Mouse (Mus musculus): Measurements from ENCODE around the gene Dhx16. TPM values are rescaled to one million over a fixed set of nuclear protein-coding genes. Genes with fewer than 3 reads are reported as not detected.
"Not testable (repeated sequence)": the region's sequence is repeated elsewhere in the genome, so short reads cannot be mapped to it uniquely, and the experiment has no call there.

Dhx16 gene
- total RNA-seq, 2 experiments from 2014 or later = 30.1 to 32.1 TPM

DNA sequence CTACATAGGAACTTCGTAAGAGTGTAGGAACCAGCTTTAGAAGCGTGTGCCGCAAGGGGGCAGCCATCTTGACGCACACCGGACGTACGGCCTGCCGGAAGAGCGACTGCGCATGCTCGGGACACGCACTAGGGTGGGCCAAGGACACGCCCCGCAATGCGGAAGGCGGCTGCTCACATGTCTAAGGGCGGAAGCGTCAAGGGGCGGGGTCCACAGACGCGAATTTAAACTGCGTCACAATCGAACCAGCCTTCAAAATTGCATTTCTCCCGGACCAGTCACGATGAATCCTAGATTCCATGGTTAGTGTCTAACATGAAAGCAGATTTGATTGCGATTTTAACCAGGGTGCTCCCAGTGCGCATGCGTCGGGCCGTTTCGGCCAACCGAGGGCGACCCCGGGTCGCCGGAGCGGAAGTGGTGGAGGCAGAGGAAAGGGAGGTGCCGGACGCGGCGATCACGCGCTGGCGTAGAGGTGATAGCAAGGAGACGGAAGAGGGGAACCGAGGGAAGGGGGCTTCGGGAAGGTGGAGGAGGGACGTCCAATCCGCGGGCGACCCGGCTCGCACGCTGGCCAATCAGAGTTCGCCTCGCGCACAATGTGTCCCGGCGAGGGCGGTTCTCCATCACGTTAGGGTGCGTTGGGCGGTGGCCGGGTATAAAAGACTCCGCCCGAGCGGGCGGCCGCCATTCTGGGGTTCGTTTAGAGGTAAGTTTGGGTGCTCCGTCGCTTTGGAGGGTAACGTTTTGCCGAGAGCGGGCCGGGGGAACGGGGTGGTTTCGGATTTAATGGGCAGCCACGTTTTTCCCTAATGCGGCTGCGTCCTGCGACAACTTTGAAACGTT, 36.9 kb downstream of the Dhx16 start, which contains the start of the genes Mrps18b and Ppp1r10:
Gene Mrps18b (minus strand): TSS at position 93 of the 846 bp plus-strand sequence.
Gene Ppp1r10 (plus strand): TSS at position 138 of the 846 bp plus-strand sequence.
- peak; percentile 100 for DNase-seq (ENCODE audit: low spot score in 2 of 2)
- intact Hi-C loops (cut with DNase I) = loop anchor here (2.0 kb wide), 1 partner anchor 80 kb away; no protein-coding TSS in a partner anchor

DNA sequence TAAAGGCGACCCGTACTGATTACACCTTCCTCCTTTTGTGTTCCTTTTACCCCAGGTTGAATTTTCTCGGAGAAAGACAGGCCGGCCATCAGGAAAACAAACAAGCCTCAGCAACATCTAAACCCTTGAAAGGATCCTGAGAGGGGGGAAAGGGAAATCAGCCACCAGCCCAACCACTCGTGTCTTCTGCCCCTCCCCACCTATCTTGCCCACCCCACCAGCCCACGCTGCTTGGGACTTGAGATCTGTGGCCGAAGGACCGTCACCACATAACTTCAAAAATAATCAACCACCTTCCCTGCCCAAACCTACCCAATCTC, 37.5 kb downstream of the Dhx16 start:
- no peak for DNase-seq (ENCODE audit: low spot score in 2 of 2)
- intact Hi-C loops (cut with DNase I) = loop anchor here (2.0 kb wide), 1 partner anchor 80 kb away; no protein-coding TSS in a partner anchor

DNA sequence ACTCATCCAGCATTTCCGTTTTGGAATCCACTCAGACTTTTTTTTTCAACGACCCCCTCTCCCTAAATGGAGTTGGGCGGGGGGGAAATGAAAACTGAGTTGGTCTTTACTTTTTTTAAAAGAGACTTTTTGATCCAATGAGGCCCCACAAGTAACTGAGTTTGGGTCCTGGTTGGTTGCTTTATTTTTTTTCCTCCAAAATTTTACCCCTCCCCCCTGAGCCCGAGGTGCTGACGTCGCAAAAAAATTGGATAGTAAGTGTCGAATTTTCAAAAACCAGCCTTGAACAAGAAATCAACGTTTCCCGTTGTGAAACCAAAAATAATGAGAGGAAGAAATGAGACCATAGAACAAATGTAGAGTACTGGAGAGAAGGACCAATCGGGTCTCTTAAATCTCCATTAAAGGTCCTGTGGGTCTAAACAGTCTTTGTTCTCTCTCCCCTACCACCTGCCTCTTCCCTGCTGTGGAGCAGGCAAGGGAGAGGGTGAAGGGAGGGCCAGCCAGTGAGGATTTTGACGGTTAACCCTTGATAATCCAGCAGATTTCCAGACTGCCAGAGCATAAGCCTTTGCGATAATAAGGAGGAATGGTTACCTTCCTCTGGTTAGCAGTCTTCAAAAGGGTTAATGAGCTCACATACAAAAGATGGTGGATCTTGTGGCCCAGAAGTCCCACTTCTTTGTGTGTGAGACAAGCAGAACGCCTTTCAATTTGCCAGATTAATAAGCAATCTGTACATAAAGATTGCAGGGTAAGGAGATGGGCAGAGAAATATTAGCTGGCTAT, 38.0 kb downstream of the Dhx16 start:
- peak; percentile 63 to 95 for DNase-seq (ENCODE audit: low spot score in 2 of 2)
- intact Hi-C loops (cut with DNase I) = loop anchor here (2.0 kb wide), 1 partner anchor 81 kb away; no protein-coding TSS in a partner anchor

DNA sequence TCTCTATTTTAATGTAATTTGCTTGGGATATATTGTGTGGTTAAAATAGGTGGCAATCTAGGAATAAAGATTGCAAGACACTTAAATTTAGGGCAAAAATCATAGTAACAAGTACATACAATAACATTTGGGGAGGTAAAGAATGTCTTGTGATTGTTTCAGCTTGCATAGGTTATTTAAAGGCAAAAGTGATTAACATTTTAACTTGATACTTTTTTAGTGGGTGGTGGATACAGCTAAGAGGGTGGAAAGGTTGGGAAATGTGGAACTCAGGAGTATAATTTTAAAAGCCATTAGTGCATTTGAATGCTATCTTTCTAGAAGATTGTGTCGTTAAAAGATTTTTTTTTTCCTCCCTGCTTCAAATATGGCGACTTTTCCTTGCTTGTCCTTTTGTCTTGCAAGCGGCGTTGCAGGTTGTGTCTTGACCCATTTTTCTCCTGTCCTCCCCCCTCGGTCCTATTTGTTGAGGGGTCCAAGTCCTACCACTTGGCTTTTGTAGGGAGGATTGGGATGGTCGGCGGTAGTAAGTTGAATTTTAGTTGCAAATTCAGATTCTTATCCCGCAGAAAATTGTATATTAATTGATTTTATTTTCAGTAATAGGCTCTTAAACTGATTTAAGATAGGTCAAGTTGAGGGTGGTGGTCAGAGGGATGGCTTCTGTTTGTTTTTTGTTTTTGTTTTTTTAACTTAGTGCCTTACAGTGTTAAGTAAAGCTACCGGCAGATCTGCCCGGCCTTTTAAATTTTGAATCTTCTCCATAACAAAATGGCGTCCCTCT, 38.8 kb downstream of the Dhx16 start:
- intact Hi-C loops (cut with DNase I) = no loop called here

DNA sequence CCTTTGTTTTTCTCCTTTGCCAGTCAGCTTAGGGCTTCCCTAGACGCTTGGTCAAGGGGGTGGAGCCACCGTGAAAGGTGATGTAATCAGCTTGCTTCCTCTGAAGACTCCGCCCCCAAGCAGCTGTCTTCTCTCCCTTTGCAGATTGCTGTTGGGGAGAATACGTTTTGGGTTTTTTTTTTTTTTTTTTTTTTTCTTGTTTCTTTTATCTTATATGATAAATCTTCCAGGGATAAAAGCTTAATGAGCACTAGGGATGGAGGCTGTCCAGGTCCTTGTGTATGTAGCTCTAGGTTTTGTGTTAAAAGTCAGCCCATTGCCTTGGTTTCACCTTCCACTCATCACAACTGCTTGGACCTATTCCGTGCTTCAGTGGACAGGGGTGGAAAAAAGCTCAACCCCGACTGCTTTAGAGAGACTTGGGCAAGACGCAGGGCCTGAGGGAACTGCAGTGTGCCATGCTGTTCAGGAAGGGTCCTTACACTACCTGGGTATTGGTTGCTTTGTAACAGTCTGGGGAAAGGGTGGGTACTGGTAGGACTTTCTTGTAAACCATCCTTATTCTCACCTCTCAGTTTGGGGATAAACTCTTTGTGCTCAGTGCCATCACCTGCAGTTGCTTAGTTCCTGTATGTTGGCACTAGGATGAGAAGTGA, 39.6 kb downstream of the Dhx16 start:
- intact Hi-C loops (cut with DNase I) = no loop called here
- peak; percentile 95 to 98 for DNase-seq (ENCODE audit: low spot score in 2 of 2)

More for the DNA sequence above, 38.8 kb downstream of the Dhx16 start:
- peak in 1 of 2 experiments; percentile 75 for DNase-seq (ENCODE audit: low spot score in 2 of 2)

DNA sequence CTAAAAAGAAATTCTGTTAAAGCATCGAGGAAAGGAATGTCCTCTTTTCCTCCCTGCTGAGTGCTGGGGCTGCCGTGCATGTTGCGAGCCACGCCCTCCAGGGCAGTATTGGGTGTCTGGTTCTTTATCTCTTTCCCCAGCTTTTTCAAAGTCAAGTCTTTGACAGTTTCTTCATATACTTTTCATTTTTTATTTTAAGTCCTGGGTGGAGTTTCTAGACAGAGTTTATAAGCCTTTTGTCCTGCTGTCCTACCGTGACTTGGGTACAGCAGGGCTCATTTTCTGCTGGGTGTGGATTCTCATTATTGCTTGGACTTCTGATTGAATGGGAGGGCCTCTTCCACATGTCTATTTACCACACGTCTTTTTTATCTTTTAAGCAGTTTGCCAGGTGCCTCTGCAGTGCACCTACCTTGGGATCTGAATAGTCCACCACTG, 40.3 kb downstream of the Dhx16 start:
- DNase-seq (ENCODE audit: low spot score in 2 of 2) = no peak
- intact Hi-C loops (cut with DNase I) = loop anchor here (5.0 to 10.0 kb wide), 2 partner anchors 37 to 335 kb away; partner anchors contain the start of gene Rpp21

DNA sequence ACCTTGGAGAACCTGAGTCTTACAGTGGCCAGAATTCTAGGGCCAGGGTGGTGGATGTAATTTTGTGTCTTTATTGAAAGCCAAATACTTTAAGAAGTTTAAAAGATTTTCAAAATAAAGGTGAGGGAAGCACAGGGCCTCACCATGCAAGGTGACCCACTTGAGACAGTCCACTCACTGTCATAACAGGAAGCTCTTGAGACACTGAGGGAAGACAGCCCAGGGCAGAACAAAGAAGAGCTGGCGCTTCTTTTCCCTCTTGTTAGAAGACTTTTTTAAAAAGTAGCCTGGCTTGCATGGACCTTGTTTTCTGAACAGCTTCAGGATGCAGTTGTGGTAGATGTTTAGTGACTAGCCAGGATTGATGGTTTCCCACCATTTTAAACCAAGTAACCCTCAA, 40.8 kb downstream of the Dhx16 start:
- intact Hi-C loops (cut with DNase I) = loop anchor here (5.0 to 10.0 kb wide), 2 partner anchors 37 to 334 kb away; partner anchors contain the start of gene Rpp21

DNA sequence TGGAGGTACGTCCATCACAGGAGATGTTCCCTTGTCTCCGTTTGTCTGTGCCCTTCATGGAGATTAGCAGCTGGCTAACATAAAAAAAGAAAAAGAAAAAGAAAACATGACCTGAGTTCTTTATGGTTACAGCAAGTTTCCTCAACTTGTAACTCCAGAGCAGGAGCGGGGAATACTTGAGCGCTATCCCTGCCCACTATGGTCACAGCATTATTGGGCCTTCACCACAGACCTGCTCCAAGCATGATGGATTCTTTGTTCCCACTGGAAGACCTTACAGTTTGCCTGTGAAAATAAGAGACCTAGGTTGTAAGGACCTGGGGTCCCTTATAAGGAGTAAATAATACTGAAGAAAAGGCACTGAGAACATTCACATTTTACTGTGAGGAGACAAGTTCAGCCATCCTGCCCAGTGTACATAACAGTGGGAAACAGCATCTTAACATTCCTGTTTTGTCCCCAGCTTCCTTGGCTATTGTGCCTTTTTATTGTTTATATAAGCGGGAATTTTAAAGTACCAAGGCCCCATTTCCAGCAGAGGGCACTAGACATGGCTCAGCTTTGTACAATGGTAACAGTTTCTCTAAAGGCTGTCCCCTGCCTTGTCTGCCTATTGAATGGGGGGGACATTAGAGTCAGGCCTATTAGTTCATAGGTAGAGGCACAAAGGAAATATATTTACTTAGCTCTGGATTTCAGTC, 41.4 kb downstream of the Dhx16 start:
- DNase-seq (ENCODE audit: low spot score in 2 of 2) = peak; percentile 52 to 70
- intact Hi-C loops (cut with DNase I) = loop anchor here (5.0 to 10.0 kb wide), 2 partner anchors 36 to 334 kb away; partner anchors contain the start of gene Rpp21

More for the DNA sequence above, 40.8 kb downstream of the Dhx16 start:
- DNase-seq (ENCODE audit: low spot score in 2 of 2) = no peak

DNA sequence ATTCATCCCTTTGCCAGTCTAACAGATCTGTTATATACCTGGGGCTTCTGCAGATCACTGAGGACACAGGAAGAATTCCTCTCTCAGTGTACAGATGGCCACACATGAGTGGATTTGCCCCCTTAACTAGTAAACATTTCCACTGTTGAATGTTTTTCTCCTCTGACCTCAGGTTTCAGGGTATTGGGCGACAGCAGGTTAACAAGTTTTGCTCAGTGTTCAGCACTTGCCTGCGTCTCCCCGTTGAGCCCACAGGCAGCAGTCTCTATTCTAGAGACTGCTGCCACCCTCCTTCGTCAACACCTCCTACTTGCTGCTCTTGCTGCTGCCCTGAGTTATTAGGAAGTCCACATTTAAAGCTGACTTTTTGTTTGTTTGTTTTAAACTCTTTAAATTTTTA, 42.1 kb downstream of the Dhx16 start:
- intact Hi-C loops (cut with DNase I) = loop anchor here (5.0 to 10.0 kb wide), 2 partner anchors 36 to 333 kb away; partner anchors contain the start of gene Rpp21
- DNase-seq (ENCODE audit: low spot score in 2 of 2) = no peak

DNA sequence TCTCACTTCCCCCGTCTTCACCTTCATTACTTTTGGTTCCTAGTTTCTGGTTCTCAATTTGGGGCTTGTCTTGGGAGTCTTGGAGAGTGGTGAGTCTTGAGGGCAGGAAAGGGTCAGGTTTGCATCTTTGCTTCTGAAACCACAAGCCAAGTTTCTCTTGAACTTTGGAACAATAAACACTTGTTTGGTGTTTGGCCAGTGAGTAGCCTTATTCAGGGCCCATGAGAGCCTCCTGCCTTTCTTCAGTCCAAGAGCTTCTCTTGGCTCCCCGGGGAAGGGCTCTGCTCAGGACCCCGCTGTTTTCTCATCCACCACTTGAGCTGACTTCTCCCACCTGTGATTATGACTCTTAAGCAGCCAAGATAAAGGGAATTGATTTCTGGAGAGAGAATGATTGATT, 42.9 kb downstream of the Dhx16 start:
- intact Hi-C loops (cut with DNase I) = loop anchor here (5.0 to 10.0 kb wide), 2 partner anchors 35 to 332 kb away; partner anchors contain the start of gene Rpp21
- DNase-seq (ENCODE audit: low spot score in 2 of 2) = no peak

DNA sequence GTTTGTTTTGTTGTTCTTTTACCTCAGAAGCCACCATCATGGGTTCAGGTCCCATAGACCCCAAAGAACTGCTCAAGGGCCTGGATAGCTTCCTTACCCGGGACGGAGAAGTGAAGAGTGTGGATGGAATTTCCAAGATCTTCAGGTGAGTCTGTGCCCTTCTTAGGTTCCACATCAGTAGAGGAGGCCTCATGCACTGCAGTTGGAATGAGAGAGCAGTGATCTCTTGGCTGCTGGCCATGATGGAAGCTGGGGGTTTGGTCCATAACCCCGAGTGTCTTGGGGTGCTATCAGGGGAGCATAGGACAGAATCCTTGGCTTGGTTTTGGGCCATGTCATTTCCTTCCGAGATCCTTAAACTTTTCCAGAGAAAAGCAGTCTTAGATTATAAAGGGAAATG, 43.7 kb downstream of the Dhx16 start:
- intact Hi-C loops (cut with DNase I) = loop anchor here (5.0 to 10.0 kb wide), 2 partner anchors 34 to 332 kb away; partner anchors contain the start of gene Rpp21
- no peak for DNase-seq (ENCODE audit: low spot score in 2 of 2)

DNA sequence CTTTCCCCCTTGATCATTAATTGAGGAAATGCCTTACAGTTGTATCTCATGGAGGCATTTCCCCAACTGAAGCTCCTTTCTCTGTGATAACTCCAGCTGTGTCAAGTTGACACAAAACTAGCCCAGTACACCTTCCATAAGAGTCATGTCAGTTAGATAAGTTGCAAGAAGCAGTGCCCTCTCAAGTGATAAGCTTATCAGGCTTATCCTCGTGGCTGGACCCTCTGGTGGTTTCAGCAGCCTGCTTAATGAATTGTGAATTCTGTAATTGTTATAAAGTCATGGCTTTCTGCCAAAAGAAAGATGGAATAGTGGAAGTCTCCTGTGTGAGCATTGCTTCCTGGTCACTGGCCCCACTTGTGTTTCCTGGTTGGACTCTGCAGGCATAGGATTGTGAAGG, 47.9 kb downstream of the Dhx16 start:
- intact Hi-C loops (cut with DNase I) = loop anchor here (5.0 to 10.0 kb wide), 2 partner anchors 40 to 327 kb away; partner anchors contain the start of genes Abcf1 and Rpp21
- DNase-seq (ENCODE audit: low spot score in 2 of 2) = no peak

DNA sequence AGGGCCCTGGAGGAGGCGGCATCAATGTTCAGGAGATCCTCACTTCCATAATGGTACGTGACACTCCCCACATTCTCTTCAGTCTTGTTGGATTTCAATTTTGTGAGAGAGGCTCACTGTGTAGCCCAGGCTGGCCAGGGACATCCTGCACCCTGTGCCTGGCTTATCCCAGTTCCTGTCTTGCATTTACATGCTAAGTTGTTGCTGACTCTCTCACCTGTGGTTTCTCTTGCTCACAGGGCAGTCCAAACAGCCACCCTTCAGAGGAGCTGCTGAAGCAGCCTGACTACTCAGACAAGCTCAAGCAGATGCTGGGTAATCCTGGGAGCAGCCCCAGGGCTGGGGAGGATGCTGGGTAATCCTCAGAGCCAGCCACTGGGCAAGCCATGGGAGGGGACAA, 49.9 kb downstream of the Dhx16 start:
- no peak for DNase-seq (ENCODE audit: low spot score in 2 of 2)
- intact Hi-C loops (cut with DNase I) = loop anchor here (5.0 to 10.0 kb wide), 2 partner anchors 38 to 325 kb away; partner anchors contain the start of genes Abcf1 and Rpp21

DNA sequence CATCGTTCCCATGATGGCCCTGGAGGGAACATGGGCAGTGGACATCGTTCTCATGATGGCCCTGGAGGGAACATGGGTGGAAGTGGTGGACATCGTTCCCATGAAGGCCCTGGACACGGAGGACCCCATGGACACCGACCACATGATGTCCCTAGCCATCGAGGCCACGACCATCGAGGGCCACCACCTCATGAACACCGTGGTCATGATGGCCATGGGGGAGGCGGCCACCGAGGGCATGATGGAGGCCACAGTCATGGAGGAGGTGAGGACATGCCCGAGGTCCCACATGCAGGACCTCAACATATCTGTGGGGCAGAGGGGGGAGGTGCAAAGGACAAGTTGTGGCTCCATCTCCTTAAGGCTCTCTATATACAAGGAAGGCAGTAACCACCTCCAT, 51.0 kb downstream of the Dhx16 start:
- DNase-seq (ENCODE audit: low spot score in 2 of 2) = no peak
- intact Hi-C loops (cut with DNase I) = loop anchor here (10.0 kb wide), 2 partner anchors 184 to 264 kb away; partner anchors contain the start of gene H2-T3

DNA sequence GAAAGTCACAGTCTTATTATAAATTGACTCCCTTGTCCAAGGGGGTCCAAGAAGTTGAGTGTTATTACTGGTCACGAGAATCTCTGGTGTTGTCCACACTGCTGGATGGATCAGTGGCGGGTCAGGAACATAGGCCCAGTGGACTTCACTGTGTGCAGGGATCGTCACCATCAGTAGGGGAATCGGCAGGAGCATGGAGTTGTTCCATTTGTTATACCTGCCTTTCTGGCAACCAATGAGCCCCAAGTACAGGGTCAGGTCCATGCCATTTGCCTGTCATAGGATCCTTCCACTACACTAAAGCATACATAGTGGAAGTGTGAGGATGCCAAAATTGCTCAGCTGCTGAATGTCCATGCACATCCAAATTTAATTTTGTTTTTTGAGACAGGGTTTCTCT, 53.0 kb downstream of the Dhx16 start:
- intact Hi-C loops (cut with DNase I) = loop anchor here (10.0 kb wide), 2 partner anchors 182 to 262 kb away; partner anchors contain the start of gene H2-T3
- no peak for DNase-seq (ENCODE audit: low spot score in 2 of 2)

DNA sequence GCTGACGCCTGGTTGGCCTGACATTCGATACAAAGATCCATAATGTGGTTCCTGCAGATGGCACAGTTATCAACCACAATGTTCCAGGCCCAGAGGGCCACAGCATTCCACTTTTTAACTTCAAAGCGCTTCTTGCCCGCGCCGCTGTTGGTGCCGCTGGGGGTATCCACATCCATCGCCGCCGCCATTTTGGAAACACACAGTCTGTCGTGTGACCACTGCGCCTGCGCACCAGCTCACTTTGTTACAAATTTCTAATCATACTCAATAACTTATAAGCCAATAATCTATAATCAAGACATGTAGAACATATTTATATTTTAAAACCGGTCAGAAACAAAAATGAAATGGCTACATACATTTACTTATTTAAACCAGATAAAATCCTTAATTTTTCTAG, 56.1 kb downstream of the Dhx16 start:
- DNase-seq (ENCODE audit: low spot score in 2 of 2) = not testable (repeated sequence)
- intact Hi-C loops (cut with DNase I) = loop anchor here (2.0 to 10.0 kb wide), 3 partner anchors 57 to 259 kb away; partner anchors contain the start of gene H2-T3

DNA sequence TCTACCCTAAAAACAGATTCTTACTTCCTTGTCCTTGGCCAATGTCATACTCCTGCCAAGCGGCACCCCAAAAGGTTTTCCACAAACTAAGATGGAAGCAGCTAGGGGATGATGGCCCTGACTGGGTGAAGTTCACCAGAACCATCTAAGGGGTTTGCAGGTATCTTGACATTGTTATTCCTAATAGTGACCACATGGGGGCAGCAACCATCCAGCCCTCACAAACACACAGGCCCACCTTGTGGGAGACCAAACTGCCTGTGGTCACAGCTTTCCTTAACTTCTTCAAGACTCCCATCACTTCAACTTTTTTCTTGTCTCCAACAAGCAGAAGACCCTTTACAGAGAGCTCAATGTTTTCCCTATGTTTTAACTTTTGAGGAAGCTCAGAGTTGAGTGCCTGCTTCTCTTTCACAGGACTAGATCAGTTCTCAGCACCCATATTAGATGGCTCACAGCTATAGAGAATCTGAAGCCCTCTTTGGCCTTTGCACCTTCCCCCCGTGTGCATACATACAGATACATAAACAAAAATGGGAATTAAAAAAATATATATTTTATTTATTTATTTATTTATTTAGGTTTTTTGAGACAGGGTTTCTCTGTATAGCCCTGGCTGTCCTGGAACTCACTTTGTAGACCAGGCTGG, 58.2 kb downstream of the Dhx16 start:
- DNase-seq (ENCODE audit: low spot score in 2 of 2) = peak in 1 of 2 experiments; percentile 58

More for the DNA sequence above, 58.2 kb downstream of the Dhx16 start:
- intact Hi-C loops (cut with DNase I) = loop anchor here (2.0 to 10.0 kb wide), 3 partner anchors 55 to 257 kb away; partner anchors contain the start of gene H2-T3
